Mouse (Mus musculus): ENCODE measurements at regions not wholly inside any gene's neighbourhood (a gene's known extent, or its start where the extent isn't known, plus 50 kb on each side); places are given as distances from the start of the nearest gene placed in this dataset.

DNA sequence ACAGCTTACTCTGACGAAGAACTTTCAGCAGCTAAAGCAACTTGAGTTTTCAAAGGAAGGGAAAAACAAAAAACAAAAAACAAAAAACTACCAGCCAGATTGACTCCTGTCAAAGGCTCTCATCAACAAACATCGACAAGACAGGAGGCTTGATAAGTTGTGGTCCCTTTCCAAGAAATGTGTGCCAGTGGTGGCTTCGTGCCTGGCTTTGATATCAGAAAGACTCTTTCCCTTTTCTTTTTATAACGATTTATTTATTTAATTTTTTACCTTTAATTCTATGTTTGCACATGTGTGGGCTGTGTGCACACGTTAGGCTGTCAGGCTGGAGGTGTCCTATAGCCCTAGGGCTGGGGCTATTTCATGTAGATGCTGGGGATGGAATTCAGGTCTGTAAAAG is 60.4 kb downstream of the Dact1 start:
- Histone ChIP-seq H3K9ac (replicated peaks; ENCODE audit: low read length) (no peak overlapping the region), H3K36me3 (ENCODE audit: insufficient read depth, low read length) (no peaks in the 10 kb centered on the region), H3K27me3 (ENCODE audit: insufficient read depth, low read length) (no peaks in the 10 kb centered on the region), H3K4me3 (ENCODE audit: low read length) (no peak overlapping the region), H3K4me1 (ENCODE audit: insufficient read depth, low read length) (0 out of 2 replicates have a peak, but pooled peaks cover 6% of the 10 kb centered on the region), H3K27ac (ENCODE audit: low read length) (no peak overlapping the region), H3K4me2 (replicated peaks; ENCODE audit: low read depth, low read length) (no peak overlapping the region), H3K9me3 (ENCODE audit: low read length) (no peaks in the 10 kb centered on the region)
- no peak for ATAC-seq (ENCODE audit: low FRiP score, low TSS enrichment)
- 63% methylated on average over 5 of the region's 5 CpGs for WGBS

DNA sequence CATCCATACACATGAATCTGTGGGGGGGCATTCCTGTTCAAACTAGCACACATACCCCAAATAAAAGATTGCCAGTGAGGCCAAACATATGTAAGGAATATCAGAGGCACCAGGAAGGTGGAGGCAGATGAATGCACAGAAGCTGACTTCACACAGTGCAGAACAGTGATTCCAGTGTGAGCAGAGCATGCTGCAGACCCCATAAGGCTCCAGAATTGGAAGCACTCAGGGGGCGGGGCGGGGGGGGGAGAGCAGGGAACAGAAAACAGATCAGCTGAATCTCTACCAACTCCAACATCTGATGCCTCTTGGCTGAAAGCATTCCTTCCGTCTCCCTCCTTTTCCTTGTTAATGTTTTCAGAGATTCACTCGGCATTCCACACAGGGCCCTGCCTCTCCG is 62.3 kb downstream of the Dact1 start:
- no peak overlapping the region for H3K9ac ChIP-seq (replicated peaks; ENCODE audit: low read length)
- H3K4me3 ChIP-seq (ENCODE audit: low read length): no peak overlapping the region
- peaks cover 9% of the 10 kb centered on the region; the same call in 1 of the 2 replicates for H3K4me1 ChIP-seq (ENCODE audit: insufficient read depth, low read length)
- 85% methylated on average over 5 of the region's 5 CpGs for WGBS
- H3K27ac ChIP-seq (ENCODE audit: low read length): no peak overlapping the region
- no peaks in the 10 kb centered on the region for H3K9me3 ChIP-seq (ENCODE audit: low read length)
- H3K36me3 ChIP-seq (ENCODE audit: insufficient read depth, low read length): no peaks in the 10 kb centered on the region
- 0 out of 2 replicates have a peak, but pooled peaks have one; percentile 12 for ATAC-seq (ENCODE audit: low FRiP score, low TSS enrichment)
- H3K4me2 ChIP-seq (replicated peaks; ENCODE audit: low read depth, low read length): no peak overlapping the region
- H3K27me3 ChIP-seq (ENCODE audit: insufficient read depth, low read length): no peaks in the 10 kb centered on the region

DNA sequence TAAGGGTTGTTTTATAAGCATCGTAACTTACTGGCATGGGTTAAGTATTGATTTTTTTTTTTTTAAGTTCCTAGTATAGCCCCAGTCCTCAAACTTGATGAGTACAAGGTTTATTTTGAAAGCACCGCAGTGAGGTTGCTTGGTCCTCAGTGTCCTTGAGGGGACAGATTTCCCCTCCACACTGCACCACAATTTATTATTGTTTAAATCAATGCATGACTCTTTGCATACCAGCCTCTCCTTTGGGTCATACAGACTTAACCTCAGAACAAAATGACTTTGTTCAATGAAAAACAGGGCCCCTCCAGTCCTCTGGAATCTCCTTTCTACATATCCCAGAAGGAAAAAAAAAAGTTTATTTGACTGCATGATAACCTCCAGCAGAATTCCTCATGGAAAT is 63.9 kb downstream of the Dact1 start:
- Histone ChIP-seq H3K4me2 (replicated peaks; ENCODE audit: low read depth, low read length) (no peak overlapping the region), H3K4me1 (ENCODE audit: insufficient read depth, low read length) (peaks cover 9% of the 10 kb centered on the region; the same call in 1 of the 2 replicates), H3K27me3 (ENCODE audit: insufficient read depth, low read length) (no peaks in the 10 kb centered on the region), H3K4me3 (ENCODE audit: low read length) (no peak overlapping the region), H3K9me3 (ENCODE audit: low read length) (no peaks in the 10 kb centered on the region), H3K27ac (ENCODE audit: low read length) (0 out of 2 replicates have a peak overlapping the region, but pooled peaks have one; percentile 54), H3K36me3 (ENCODE audit: insufficient read depth, low read length) (no peaks in the 10 kb centered on the region), H3K9ac (replicated peaks; ENCODE audit: low read length) (no peak overlapping the region)
- ATAC-seq (ENCODE audit: low FRiP score, low TSS enrichment): peak; percentile 64; the same call in 1 of the 2 replicates
- WGBS: 29% methylated on average over 2 of the region's 2 CpGs

DNA sequence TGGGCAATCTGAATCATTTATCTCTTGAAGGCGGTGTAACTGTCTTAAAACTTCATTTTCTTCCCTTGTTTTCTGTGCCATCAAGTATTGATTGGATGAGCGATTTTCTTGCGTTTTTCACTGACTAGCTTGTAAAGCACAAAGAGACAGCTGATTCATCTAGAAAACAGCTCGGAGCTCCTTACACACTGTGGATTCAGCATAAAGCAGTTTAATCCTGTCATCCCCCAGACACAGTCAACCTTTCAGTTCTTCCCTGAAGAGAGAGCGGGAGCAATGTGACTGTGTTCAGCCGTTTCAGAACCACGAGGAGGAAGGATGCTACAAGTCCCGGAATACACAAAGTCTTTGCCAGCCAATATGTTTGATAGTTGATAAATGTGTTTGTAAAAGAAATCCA is 66.8 kb downstream of the Dact1 start:
- Histone ChIP-seq H3K9me3 (ENCODE audit: low read length) (no peaks in the 10 kb centered on the region), H3K9ac (replicated peaks; ENCODE audit: low read length) (peak overlapping the region; percentile 6), H3K36me3 (ENCODE audit: insufficient read depth, low read length) (no peaks in the 10 kb centered on the region), H3K4me1 (ENCODE audit: insufficient read depth, low read length) (peaks cover 9% of the 10 kb centered on the region; the same call in 1 of the 2 replicates), H3K27ac (ENCODE audit: low read length) (peak overlapping the region; percentile 43), H3K27me3 (ENCODE audit: insufficient read depth, low read length) (no peaks in the 10 kb centered on the region), H3K4me2 (replicated peaks; ENCODE audit: low read depth, low read length) (peak overlapping the region; percentile 42), H3K4me3 (ENCODE audit: low read length) (peak overlapping the region; percentile 33)
- ATAC-seq (ENCODE audit: low FRiP score, low TSS enrichment): peak; percentile 58; the same call in 1 of the 2 replicates
- 26% methylated on average over 8 of the region's 8 CpGs for WGBS

DNA sequence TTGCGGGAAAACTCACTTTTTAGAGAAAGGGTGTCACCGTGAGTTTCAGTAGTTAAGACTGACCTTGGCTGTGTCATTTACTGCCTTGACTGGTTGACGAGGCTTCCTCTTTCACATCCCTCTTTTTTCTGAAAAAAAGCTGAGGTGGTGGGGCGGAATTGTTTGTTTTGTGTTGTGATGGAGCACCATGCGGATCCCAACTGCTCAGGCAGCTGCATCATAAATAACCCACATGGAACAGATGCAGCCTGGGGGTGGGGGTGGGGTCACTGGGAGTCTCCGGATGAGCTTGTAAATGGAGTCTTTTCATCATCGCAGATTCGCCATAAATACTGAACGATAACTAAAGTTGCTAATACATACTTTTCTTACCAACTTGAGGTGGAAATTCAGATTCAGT is 67.3 kb downstream of the Dact1 start:
- peak; percentile 79; the same call in 1 of the 2 replicates for ATAC-seq (ENCODE audit: low FRiP score, low TSS enrichment)
- Histone ChIP-seq H3K4me2 (replicated peaks; ENCODE audit: low read depth, low read length) (peak overlapping the region; percentile 42), H3K36me3 (ENCODE audit: insufficient read depth, low read length) (no peaks in the 10 kb centered on the region), H3K27me3 (ENCODE audit: insufficient read depth, low read length) (no peaks in the 10 kb centered on the region), H3K9ac (replicated peaks; ENCODE audit: low read length) (peak overlapping the region; percentile 6), H3K4me3 (ENCODE audit: low read length) (peak overlapping the region; percentile 33), H3K27ac (ENCODE audit: low read length) (peak overlapping the region; percentile 43; the same call in 1 of the 2 replicates), H3K9me3 (ENCODE audit: low read length) (no peaks in the 10 kb centered on the region), H3K4me1 (ENCODE audit: insufficient read depth, low read length) (peaks cover 9% of the 10 kb centered on the region; the same call in 1 of the 2 replicates)
- WGBS: 7% methylated on average over 9 of the region's 9 CpGs

DNA sequence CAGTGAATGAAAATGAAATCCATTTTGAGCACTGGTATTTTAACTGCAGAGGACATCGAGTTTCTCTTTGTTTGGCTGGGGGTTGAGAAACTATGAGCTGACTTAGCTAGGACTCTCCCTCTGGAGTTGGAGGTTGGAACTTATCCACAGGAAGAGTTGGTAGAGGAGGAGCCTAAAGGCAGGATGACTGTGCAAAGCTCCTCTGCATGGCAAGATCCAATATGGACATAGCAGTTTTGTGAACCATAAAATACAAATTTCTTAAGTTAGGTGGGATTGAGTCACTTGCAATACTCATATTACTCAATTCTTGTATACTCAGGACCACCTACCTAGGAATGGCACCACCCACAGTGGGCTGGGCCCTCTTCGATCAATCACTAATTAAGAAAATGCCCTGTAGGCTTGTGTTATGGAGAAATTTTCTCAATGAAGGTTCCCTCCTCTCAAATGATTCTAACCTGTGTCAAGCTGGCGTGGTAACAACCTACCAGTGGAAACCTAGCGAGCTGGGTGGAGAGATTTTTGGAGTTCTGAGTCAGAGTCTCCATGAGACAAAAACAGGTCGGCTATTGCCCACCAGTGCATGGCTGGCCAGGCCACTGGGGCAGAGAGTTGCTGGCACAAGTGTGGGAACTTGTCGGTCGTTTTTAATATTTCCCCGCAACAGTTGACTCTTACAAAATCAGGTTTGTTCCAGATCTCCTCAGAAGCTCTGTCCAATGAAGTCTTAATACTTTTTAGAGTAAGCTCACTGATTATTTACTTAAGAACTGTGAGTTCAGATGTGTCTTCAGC is 70.1 kb downstream of the Dact1 start:
- ATAC-seq (ENCODE audit: low FRiP score, low TSS enrichment): no peak
- H3K9me3 ChIP-seq (ENCODE audit: low read length): no peaks in the 10 kb centered on the region
- 88% methylated on average over 8 of the region's 8 CpGs for WGBS
- no peak overlapping the region for H3K9ac ChIP-seq (replicated peaks; ENCODE audit: low read length)
- no peak overlapping the region for H3K4me3 ChIP-seq (ENCODE audit: low read length)
- H3K4me2 ChIP-seq (replicated peaks; ENCODE audit: low read depth, low read length): no peak overlapping the region
- H3K36me3 ChIP-seq (ENCODE audit: insufficient read depth, low read length): no peaks in the 10 kb centered on the region
- no peaks in the 10 kb centered on the region for H3K27me3 ChIP-seq (ENCODE audit: insufficient read depth, low read length)
- peaks cover 9% of the 10 kb centered on the region; the same call in 1 of the 2 replicates for H3K4me1 ChIP-seq (ENCODE audit: insufficient read depth, low read length)
- no peak overlapping the region for H3K27ac ChIP-seq (ENCODE audit: low read length)

DNA sequence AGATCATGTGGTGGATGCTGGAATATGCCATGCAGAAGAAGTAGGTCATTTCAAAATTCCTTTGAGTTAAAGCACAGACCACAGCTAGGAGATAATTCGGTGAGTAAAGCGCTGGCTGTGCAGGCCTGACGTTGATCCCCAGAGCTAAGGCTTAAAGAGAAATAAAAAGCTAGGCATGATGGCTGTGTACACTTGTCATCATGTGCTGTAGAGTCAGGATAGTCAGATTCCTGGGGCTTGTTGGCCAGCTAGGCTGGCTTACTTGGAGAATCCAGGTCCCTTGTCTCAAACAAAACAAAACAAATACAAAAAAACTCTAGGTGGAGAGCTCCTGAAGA is 70.7 kb downstream of the Dact1 start:
- H3K9me3 ChIP-seq (ENCODE audit: low read length): no peaks in the 10 kb centered on the region
- H3K36me3 ChIP-seq (ENCODE audit: insufficient read depth, low read length): no peaks in the 10 kb centered on the region
- H3K4me1 ChIP-seq (ENCODE audit: insufficient read depth, low read length): peaks cover 9% of the 10 kb centered on the region; the same call in 1 of the 2 replicates
- no peak overlapping the region for H3K4me2 ChIP-seq (replicated peaks; ENCODE audit: low read depth, low read length)
- no peak for ATAC-seq (ENCODE audit: low FRiP score, low TSS enrichment)
- H3K27ac ChIP-seq (ENCODE audit: low read length): no peak overlapping the region
- 87% methylated on average over 3 of the region's 3 CpGs for WGBS
- no peak overlapping the region for H3K9ac ChIP-seq (replicated peaks; ENCODE audit: low read length)
- H3K4me3 ChIP-seq (ENCODE audit: low read length): no peak overlapping the region
- no peaks in the 10 kb centered on the region for H3K27me3 ChIP-seq (ENCODE audit: insufficient read depth, low read length)

DNA sequence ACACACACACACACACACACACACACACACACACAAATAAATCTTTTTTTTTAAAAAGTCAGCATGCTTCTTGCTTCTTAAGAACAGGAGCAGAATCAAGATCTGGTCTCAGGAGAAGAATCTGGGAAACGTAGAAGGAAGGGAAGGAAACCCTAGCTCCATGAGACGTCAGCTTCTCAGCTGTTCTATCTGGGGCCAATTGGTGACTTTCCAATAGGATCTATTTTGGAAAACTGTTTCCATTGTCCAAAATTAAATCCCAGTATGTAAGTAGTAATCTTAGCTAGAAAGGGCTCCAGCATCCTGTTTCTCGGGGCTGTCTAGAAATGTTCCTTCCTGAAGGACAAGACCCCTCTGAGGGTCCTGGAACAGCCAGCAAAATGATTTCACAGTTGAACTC is 76.6 kb downstream of the Dact1 start:
- Histone ChIP-seq H3K9ac (replicated peaks; ENCODE audit: low read length) (no peak overlapping the region), H3K4me3 (ENCODE audit: low read length) (no peak overlapping the region), H3K9me3 (ENCODE audit: low read length) (no peaks in the 10 kb centered on the region), H3K27me3 (ENCODE audit: insufficient read depth, low read length) (no peaks in the 10 kb centered on the region), H3K36me3 (ENCODE audit: insufficient read depth, low read length) (no peaks in the 10 kb centered on the region), H3K27ac (ENCODE audit: low read length) (no peak overlapping the region), H3K4me2 (replicated peaks; ENCODE audit: low read depth, low read length) (no peak overlapping the region), H3K4me1 (ENCODE audit: insufficient read depth, low read length) (0 out of 2 replicates have a peak, but pooled peaks cover 2% of the 10 kb centered on the region)
- 70% methylated on average over 3 of the region's 3 CpGs for WGBS
- ATAC-seq (ENCODE audit: low FRiP score, low TSS enrichment): no peak

DNA sequence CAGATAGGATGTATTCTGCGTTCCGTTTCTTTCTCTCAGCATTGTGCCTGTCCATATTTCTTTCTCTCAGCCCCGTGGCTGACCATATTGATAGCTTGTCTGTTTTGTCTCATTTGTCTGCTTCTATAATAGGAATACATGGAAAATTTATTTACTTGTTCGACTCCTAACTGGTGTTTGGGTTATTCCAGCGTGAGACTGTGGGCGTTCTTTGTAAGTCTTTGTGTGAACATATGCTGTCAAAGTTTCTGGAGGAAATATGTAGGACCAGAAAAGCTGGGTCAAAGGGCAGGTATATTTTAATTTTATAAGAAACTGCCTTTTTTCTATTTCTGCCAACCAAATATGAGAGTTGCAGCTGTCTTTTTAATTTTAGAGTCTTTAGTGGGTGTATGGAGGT is 81.8 kb downstream of the Dact1 start:
- WGBS: 64% methylated on average over 6 of the region's 6 CpGs

DNA sequence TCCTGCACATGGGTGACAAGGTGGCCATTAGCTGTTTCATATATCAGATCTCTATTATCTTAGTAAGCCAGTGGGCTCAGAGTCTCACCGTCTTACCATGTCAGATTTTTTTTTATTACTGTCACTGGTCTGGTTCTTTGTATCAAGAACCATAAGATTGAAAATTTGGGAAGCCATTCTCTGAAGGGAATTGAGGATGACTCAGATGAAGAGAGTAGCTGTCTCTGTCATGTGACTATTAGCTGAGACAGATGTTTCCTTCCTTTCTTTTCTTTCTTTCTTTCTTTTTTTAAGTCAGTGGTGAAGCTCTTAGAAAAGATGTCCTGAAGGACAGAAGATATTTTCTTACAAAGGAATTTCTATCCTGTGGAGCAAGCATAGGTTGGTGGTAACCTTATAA is 84.1 kb downstream of the Dact1 start:
- ATAC-seq (ENCODE audit: low FRiP score, low TSS enrichment): no peak
- Histone ChIP-seq H3K36me3 (ENCODE audit: insufficient read depth, low read length) (no peaks in the 10 kb centered on the region), H3K27me3 (ENCODE audit: insufficient read depth, low read length) (no peaks in the 10 kb centered on the region), H3K4me1 (ENCODE audit: insufficient read depth, low read length) (no peaks in the 10 kb centered on the region), H3K9ac (replicated peaks; ENCODE audit: low read length) (no peak overlapping the region), H3K27ac (ENCODE audit: low read length) (no peak overlapping the region), H3K4me2 (replicated peaks; ENCODE audit: low read depth, low read length) (no peak overlapping the region), H3K9me3 (ENCODE audit: low read length) (no peaks in the 10 kb centered on the region), H3K4me3 (ENCODE audit: low read length) (no peak overlapping the region)
- 67% methylated on average over 1 of the region's 1 CpGs for whole genome bisulfite sequencing

More for the DNA sequence above, 81.8 kb downstream of the Dact1 start:
- H3K4me3 ChIP-seq (ENCODE audit: low read length): no peak overlapping the region
- ATAC-seq (ENCODE audit: low FRiP score, low TSS enrichment): no peak
- H3K4me1 ChIP-seq (ENCODE audit: insufficient read depth, low read length): no peaks in the 10 kb centered on the region
- H3K36me3 ChIP-seq (ENCODE audit: insufficient read depth, low read length): no peaks in the 10 kb centered on the region
- no peaks in the 10 kb centered on the region for H3K27me3 ChIP-seq (ENCODE audit: insufficient read depth, low read length)
- H3K27ac ChIP-seq (ENCODE audit: low read length): no peak overlapping the region
- H3K9ac ChIP-seq (replicated peaks; ENCODE audit: low read length): no peak overlapping the region
- no peak overlapping the region for H3K4me2 ChIP-seq (replicated peaks; ENCODE audit: low read depth, low read length)
- no peaks in the 10 kb centered on the region for H3K9me3 ChIP-seq (ENCODE audit: low read length)

Measured in kidney, embryonic 16.5 days (tissue).